Mouse (Mus musculus): ENCODE measurements at regions not wholly inside any gene's neighbourhood (a gene's known extent, or its start where the extent isn't known, plus 50 kb on each side); places are given as distances from the start of the nearest gene placed in this dataset.

GRCm38 (mm10) chr2:123813950-123814337, 275.8 kb upstream of the Sema6d start:
- Histone ChIP-seq H3K9me3 (no peaks in the 10 kb centered on the region), H3K4me3 (replicated peaks) (no peak overlapping the region), H3K9ac (replicated peaks) (no peak overlapping the region), H3K27ac (no peak overlapping the region), H3K4me1 (replicated peaks) (no peaks in the 10 kb centered on the region), H3K27me3 (no peaks in the 10 kb centered on the region), H3K36me3 (no peaks in the 10 kb centered on the region), H3K4me2 (no peak overlapping the region)
- no peak for ATAC-seq (ENCODE audit: insufficient number of reproducible peaks, insufficient read depth, low FRiP score, low TSS enrichment, low read depth)
- WGBS = 63% methylated on average over 3 of the region's 3 CpGs

- H3K4me1 ChIP-seq (replicated peaks) = no peaks in the 10 kb centered on the region
- WGBS = 91% methylated on average over 2 of the region's 2 CpGs
- no peak for ATAC-seq (ENCODE audit: insufficient number of reproducible peaks, insufficient read depth, low FRiP score, low TSS enrichment, low read depth)
- no peaks in the 10 kb centered on the region for H3K9me3 ChIP-seq
- no peak overlapping the region for H3K4me3 ChIP-seq (replicated peaks)
- H3K27ac ChIP-seq = no peak overlapping the region
- no peak overlapping the region for H3K4me2 ChIP-seq
- no peaks in the 10 kb centered on the region for H3K27me3 ChIP-seq
- H3K36me3 ChIP-seq = no peaks in the 10 kb centered on the region
- H3K9ac ChIP-seq (replicated peaks) = no peak overlapping the region
Observed at GRCm38 (mm10) chr2:123816627-123817026, 273.1 kb upstream of the Sema6d start.

- Histone ChIP-seq H3K36me3 (no peaks in the 10 kb centered on the region), H3K27me3 (no peaks in the 10 kb centered on the region), H3K27ac (no peak overlapping the region), H3K4me2 (no peak overlapping the region), H3K4me1 (replicated peaks) (no peaks in the 10 kb centered on the region), H3K9ac (replicated peaks) (no peak overlapping the region), H3K9me3 (no peaks in the 10 kb centered on the region), H3K4me3 (replicated peaks) (no peak overlapping the region)
- 64% methylated on average over 1 of the region's 1 CpGs for WGBS
- no peak for ATAC-seq (ENCODE audit: insufficient number of reproducible peaks, insufficient read depth, low FRiP score, low TSS enrichment, low read depth)
Observed at GRCm38 (mm10) chr2:123833540-123834136, 256.1 kb upstream of the Sema6d start.

Measured in limb, embryonic 12.5 days (tissue).